Mouse (Mus musculus) right cerebral cortex, postnatal 14 days (tissue): ENCODE results near the gene Rnd1.

Source experiments
- DNase-seq: peaks from one replicate; pipeline ENCODE4 v3.0.0; 2022

Rnd1 gene

GRCm38 (mm10) chr15:98676940-98677728 is at the start of gene Rnd1:
Gene Rnd1 (minus strand): TSS chr15:98677461.
- peak; percentile 84 for DNase-seq

- DNase-seq = no peak
Observed at GRCm38 (mm10) chr15:98726746-98727145, 49.5 kb upstream of the Rnd1 start.

DNA sequence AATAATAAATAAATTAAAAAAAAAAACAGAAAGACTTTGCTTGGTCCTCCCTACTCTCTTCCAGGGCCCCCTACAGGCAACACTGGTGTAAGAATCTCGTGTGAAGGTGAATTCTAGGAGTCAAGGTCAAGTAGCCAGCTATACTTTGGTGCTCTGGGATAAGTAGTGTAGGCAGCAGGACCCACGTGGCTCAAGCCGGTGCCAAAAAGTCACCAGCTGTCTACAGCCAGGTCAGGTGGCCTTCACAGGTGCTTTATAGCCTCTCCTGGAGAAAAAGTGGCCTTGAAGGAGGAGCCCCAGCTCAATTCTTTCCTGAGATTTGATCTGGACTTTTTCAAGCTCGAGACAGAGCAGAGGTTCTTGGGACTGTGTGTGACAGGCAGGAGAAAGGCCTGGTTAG is 48.8 kb upstream of the Rnd1 start:
- no peak for DNase-seq

GRCm38 (mm10) chr15:98724441-98724840 is 47.2 kb upstream of the Rnd1 start:
- DNase-seq = no peak

- no peak for DNase-seq
Observed at GRCm38 (mm10) chr15:98722854-98723253, 45.6 kb upstream of the Rnd1 start.

- no peak for DNase-seq
Observed at GRCm38 (mm10) chr15:98722191-98722590, 44.9 kb upstream of the Rnd1 start.

DNA sequence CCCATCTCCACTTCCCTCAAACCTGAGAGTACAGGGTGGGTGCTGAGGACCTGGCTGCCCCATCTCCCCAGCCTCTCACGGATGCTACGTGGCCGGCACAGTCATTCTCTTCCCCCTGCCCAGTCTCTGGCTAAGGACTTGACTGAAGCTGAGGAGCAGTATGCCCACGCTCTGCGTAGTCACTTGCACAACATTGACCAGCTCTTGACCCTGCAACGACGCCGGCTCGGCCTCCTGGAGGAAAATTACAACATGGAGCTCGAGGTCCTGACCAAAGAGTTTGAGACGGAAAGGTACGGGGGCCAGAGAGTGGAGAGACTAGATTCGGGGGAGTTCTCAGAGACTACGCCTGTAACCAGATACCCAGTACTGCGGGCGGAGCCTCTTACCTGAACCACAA is 40.0 kb upstream of the Rnd1 start:
- DNase-seq = no peak

DNA sequence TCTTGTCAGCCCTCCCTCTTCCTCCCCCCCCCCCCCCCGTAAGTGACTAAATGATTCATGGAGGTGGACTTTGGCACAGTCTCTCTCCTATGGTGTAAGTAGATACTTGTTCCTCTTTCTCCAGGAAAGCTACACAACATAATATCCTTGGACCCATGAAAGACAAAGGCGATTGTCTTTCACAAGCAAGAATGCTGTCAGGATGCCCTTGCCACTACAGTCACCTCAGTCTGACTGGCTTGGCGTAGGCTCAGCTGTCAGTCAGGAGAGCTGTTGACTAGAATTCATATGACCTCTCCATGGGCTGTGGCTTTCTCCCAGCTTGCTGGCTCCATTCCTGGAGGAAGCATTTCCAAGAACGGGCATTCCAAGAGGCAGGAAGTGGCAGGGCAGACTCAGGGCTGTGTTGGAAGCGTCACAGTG is 37.0 kb upstream of the Rnd1 start:
- no peak for DNase-seq

GRCm38 (mm10) chr15:98710442-98710841 is 33.2 kb upstream of the Rnd1 start:
- peak; percentile 86 for DNase-seq

GRCm38 (mm10) chr15:98707766-98708372 is 30.6 kb upstream of the Rnd1 start, which contains the start of gene Ccdc65:
Gene Ccdc65 (plus strand): TSS chr15:98708207.
- DNase-seq = peak; percentile 90

GRCm38 (mm10) chr15:98704312-98704711 is 27.1 kb upstream of the Rnd1 start:
- DNase-seq = no peak

- peak; percentile 96 for DNase-seq
Observed at GRCm38 (mm10) chr15:98699190-98700105, 22.2 kb upstream of the Rnd1 start.

- DNase-seq = no peak
Observed at GRCm38 (mm10) chr15:98696216-98696615, 19.0 kb upstream of the Rnd1 start.

DNA sequence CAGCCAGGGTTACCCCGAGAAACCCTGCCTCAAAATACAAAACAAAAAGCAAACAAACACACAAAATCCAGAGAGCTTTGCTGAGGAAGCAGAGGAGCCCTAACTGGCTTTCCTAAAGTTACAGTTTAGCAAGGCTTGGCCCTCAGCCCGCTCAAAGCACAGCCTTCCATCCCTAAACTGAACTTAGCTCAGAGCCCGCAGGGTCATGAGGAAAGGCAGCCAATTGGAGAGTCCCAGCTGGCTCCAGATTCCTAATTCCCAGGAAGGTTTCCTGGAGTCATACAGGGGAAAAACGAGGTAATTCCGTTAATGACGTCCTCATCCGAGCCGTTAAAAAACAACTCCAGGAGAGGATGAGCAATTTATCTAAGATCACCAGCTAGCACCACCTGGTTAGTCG is 18.5 kb upstream of the Rnd1 start:
- DNase-seq = no peak

- no peak for DNase-seq
Observed at GRCm38 (mm10) chr15:98692171-98692715, 15.0 kb upstream of the Rnd1 start.

DNA sequence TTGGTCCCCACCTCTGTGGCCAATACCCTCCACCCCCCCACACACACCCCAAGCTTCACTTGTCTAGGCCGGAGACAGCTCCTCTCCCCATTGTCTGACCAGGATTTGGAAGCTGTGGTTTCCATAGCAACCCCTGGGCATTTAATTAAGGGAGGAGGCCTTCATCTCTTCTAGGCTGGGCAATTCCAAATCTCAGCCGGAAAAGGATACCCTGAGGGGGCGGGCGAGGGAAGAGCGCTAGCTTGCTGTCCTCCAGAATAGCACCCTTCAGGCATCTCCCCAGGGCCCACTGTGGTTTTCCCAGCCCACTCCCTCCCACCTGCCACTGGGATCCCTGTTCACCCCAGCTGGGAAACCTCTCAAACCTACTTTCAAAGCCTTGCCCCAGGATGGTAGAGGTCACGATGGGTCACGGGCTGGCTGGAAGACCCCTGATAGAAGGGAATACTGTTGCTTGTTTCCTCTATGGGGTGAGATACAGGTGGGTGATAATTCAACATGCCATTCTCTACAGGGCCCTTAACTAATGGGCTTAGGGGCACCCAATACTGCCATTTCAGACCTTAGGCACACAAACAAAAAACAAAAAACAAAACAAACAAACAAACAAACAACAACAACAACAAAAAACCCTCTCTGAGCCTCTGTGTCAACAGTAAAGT is 14.4 kb upstream of the Rnd1 start:
- peak; percentile 42 for DNase-seq

- DNase-seq = no peak
Observed at GRCm38 (mm10) chr15:98689682-98690081, 12.4 kb upstream of the Rnd1 start.

- DNase-seq = no peak
Observed at GRCm38 (mm10) chr15:98685926-98686325, 8.7 kb upstream of the Rnd1 start.

DNA sequence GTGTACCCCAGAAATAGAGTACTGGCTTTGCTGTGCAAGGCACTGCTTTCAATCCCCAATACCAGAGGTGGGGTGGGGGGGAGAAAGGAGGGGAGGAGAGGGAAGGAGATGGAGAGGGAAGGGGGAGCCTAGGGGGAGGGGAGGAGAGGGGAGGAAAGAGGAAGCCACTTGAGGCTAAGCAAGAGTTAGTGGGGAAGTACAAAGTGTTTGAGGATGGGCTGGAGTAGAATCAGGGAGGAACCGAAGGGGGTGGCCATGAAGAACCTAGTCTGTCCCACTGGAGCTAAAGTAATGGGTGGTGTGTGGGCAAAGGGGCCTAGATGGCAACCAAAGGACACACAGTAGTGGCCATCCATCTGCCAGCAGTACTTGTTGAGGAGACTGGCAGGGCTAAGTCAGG is 6.5 kb upstream of the Rnd1 start:
- DNase-seq = no peak

GRCm38 (mm10) chr15:98683177-98683576 is 5.9 kb upstream of the Rnd1 start:
- no peak for DNase-seq

DNA sequence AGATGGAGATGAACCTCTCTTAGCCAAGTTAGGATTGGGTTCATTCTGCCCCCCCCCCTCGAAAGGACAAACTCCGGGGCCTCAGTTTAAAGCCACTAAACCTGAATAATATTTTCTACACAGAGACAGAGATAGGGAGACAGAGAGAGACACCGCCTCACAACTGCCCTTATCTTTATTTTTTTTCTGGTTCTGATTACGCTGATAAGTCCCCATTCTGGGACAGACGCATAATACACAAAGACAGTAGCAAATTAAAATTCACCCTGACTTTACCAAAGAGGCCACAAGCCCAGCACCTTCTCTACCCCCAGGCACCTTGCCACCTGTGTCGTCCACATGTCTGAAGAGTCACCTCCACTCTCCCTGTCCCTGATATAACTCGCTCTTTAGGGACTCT is 4.4 kb upstream of the Rnd1 start:
- DNase-seq = no peak

- no peak for DNase-seq
Observed at GRCm38 (mm10) chr15:98680660-98681059, 3.4 kb upstream of the Rnd1 start.

- no peak for DNase-seq
Observed at GRCm38 (mm10) chr15:98677977-98678376, 716 bp upstream of the Rnd1 start.
